Mouse (Mus musculus) testis, postnatal 14 days (tissue): ENCODE results near the gene Hoxc9.

Source experiments
- DNase-seq: peaks from one replicate; pipeline ENCODE4 v3.0.0; 2021; ENCODE audit warnings: low spot score

Hoxc9 gene

DNA sequence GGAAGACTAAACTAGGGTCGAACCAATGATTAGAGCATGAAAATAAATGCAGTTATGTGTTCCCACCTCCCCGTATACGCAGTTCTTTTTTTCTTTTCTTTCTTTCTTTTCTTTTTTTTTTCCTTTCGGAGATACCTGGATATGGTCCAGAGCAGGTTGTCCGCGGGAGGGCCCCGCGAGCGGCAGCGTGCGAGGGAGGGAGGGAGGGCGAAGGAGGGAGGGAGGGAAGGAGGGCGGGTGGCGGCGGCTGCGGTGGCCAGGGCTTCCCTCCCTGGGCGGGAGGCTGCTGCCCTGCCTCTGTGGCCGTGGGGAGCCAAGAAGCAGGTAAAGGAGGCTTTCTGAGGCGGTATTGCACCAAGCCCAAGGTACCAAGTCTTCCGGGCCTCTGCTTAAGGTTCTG lies at the start of gene Hoxc9:
Gene Hoxc9 (plus strand): TSS at position 269 of the 400 bp plus-strand sequence.
- no peak for DNase-seq

DNA sequence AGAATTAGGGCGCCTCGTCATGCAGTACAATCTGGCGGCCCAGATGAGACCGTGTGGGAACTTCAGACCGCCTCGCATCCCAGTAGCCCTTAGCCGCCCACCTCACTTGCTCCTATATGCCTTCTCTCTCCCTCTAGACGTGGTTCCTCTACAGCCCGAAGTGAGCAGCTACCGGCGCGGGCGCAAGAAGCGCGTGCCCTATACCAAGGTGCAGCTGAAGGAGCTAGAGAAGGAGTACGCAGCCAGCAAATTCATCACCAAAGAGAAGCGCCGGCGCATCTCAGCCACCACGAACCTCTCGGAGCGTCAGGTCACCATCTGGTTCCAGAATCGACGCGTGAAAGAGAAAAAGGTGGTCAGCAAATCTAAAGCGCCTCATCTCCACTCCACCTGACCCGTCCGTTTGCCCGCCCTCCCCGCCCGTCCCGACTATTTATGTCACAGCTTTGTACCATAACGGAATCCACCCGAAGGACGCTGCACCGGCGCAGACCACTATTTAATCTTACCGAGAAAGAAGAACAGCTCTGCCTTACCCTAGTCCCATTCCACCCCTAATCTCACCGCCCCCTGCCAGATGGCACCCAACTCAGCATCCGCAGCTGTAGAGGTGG lies 49.1 kb upstream of the Hoxc9 start:
- DNase-seq, result no peak

DNA sequence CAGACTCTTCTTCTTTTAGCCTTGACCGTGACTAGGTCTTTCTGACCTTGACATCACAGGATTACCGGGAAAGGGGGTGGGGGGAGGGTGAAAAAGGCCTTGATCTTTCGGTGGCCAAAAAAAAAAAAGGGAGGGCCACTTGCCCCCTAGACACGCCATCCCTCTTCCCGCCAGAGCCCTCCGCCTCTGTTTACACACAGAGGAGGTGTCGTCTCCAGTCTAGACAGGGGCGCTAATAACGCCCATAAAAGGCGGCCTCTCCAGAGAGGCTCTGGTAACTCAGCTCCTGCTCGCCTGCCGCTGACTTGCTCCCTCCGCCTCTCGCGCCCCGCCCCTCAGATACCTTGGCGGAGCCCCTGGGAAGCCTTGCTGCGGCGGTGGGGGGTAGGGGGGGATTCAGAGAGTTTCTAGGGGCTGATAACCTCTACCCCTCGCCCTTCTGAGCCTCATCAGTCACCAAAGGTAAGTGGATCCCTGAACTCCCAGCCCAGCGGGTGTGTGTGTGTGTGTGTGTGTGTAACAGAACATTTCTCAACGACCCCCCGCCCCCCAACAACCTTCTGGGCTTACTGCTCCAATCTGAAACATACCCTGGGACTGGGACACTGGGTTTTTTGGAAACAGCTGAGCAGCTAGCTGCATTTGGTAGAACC lies 44.4 kb upstream of the Hoxc9 start:
- DNase-seq, result no peak

DNA sequence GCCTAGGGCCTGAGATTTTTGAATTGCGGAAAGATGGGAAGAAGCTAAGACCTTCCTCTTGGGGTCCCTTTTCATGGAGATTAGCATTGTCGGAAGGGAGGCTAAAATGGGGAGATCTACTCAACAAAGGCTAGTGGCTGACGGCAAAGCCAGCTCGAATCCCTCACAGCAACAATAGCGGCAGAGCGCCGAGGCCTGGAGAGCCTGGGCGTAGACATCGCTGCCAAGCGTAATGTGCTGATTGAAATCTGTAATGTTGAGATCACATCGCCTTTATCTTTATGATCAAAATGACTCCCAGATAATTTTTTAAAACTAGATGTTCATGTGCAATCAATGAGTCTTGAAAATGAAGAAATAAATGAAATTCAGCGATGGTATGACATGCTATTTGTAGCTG lies 41.8 kb upstream of the Hoxc9 start:
- DNase-seq, result no peak

DNA sequence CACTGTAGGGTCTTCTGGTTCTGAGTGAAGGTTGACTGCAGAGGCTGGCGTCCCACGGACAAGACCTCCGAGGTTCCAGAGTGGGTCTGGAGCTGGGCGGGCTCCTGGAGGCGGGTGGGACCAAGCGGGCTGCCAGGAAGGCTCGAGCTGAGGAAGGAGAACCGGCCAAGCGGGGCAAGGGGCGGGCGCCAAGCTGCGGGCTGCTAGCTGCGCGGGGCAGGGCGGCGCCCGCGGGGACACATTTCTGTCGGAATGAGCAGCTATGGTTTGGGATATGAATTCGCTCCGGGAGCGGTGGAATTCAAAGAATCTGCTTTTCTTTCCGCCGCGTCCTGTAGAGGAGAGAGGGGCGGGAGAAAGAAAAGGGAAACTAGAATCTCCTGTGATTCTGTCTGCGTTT lies 41.3 kb upstream of the Hoxc9 start:
- no peak for DNase-seq

DNA sequence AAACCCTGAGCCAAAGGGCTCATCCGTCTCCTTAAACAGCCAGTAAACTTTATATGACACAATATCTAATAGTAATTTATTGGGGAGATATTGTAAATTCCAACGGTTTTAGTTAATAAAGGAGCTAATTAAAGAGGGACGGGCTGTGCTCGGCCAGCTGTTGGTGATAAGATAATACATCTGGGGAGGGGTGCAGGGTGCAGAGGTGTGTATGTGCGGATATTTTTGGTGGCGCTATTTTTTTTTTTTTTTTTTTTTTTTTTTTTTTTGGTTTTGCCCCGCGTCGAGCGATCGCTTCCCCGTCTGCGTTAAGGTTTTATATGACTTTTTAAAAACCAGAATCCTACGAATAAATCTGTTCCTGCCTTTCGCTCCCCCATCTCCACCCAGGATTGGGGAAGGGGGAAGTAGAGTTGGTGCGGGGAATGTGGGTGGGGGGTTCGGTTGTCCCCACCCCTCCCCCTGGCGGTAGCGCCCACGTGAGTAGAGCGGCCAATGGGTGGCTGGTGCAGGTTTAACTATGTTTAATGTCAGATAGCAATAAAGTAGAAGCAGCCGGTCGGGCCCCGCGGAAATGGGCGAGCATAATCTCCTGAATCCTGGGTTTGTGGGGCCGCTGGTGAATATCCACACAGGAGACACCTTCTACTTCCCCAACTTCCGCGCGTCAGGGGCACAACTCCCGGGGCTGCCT lies 39.8 kb upstream of the Hoxc9 start, which contains the start of gene Hoxc12:
Gene Hoxc12 (plus strand): TSS at position 479 of the 694 bp plus-strand sequence.
- DNase-seq, result no peak

DNA sequence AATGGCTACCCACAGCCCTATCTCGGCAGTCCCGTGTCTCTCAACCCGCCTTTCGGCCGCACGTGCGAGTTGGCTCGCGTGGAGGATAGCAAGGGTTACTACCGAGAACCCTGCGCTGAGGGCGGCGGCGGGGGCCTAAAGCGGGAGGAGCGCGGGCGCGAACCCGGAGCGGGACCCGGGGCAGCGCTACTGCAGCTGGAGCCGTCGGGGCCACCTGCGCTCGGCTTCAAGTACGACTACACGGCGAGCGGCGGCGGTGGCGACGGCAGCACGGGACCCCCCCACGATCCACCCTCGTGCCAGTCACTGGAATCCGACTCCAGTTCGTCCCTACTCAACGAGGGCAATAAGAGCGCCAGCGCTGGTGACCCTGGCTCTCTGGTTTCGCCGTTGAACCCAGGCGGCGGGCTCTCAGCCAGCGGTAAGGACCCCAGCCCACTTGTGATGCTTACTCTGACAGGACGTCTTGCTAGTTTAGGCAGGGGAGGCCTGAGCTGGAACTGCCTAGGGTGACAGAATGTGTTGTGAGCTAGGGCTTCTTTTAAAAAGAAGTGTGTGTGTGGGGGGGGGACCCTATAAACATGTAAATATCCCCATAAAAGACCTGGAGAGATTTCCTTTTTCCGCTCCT lies 39.1 kb upstream of the Hoxc9 start:
- DNase-seq, result no peak

DNA sequence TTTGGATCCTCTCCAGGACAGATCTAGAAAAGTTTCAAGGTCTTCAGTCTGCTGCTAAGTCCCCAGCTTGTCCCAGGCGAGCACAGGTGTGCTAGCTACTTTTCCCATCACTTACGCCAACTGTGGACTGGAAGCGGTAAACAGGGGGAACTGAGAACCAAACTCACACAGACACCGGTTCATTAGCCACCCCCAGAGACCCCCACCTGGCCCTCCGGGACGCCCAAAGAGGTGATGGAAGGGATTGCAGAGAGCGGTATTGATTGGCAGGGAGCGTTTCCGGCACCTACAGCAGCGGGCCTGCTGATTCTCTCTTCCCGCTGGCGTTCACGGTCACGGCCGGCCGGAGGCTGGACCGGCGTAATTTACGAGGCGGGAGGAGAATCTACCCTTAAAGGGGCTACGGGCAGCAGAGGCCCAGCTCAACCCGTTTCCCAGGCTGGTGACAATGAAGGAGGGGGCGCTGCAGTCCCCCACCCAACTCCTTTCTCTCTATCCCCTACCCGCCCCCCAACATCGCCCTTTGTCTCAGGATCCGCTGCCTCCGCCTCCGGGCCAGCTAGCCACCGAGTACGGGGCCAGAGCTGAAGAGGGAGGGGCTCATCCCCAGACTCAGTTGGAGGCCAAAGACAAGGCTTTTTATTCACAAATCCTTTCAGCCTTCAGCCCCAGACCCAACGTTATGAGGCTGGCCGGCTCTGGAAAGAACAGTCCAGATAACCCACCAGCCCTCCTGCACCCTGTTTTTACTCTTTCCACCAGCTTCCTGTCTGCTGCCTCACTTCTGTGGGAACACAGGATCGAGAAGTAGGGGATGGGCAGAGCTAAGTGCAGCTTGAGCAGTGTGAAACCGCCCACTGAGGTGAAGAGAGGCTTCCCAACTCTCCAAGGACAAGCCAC lies 36.7 kb upstream of the Hoxc9 start:
- no peak for DNase-seq

DNA sequence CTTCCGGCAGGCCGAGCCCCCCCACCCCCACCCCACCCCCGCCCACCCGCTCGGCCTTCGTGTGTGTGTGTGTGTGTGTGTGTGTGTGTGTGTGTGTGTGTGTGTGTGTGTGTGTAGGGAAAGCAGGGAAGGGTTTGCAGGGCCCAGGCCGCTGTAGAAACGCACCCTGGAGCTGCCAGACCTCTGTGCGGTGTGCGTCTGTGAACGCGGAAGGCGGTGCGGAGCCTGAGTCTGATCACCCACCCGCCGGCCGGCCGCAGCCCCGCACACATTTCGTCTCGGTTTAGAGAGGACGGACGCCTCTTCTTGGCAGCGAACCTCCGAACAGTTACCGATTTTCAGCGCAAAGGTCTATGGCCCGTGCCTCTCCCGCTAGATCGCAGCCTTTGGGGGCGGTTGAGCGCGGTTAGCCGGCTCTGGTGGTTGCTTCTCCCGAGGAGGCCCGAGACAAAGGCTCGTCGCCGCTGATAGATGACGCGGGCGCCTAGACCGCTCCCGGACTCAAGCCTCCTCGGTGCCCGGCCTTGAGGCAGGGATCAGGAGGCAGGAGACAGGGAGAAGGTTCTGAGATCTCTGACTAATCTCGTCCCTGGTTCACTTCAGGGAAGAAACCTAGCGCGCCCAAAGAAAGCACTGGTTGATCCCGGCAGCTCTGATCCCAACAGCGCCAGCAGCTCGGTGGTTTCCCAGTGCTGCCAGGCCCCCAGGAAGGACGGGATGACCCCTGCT lies 33.3 kb upstream of the Hoxc9 start:
- no peak for DNase-seq

DNA sequence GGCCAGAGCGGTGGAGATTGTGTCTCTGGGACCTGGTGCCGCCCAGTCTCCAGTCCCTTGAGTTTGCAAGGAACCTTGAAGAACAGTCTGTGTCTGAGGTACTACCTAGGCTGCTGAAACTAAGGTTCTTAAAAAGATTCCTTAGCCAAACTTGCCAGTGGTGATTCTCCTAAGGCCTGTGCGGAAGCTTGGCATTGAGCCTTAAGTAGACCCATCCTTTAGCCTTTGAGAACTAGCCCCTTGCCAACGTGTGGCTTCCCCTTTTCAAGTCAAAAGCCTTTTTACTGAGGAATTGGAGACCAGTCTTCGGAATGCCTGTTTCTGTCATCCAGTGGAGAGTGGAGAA lies 32.8 kb upstream of the Hoxc9 start:
- DNase-seq, result no peak

DNA sequence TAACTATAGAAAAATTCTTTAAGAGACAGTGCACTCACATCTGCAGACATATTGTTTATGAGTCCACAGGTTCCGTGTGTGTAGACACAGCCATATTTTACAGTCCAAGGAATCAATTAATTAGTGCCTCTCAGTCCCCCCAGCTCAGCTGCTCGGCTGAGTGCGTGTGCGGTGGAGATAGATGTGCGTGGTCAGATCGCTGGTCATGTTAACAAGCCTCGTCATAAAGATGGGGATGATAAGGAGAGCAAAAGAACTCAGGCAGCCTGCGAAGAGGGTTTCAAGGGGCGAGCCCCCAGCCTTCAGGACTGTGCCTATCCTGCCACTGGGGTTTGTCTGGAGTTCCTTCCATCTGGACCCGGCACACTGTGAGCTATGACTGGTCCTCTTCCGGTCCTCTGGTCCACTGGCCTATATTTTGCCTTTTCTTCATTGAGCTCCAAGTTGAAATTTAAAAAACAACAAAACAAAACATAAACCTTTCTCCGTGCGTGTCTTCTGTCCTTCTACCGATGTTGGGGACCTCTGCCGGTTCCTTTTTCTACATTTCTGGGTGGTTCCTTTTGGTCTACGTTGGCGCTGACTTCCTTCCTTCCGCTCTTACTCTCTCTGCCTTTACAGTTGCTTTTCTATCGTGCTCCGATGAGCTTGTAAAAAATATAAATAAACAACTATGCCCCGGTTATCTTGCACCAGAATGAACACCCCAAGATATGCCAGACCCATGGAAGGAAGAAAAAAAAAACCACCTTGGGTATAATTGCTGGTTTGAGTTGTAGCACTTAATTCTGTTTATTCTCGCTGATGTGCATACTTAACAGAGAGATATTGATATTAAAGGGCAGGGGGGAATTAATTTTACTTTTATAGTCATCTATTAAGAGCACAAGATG lies 30.8 kb upstream of the Hoxc9 start:
- DNase-seq, result no peak

DNA sequence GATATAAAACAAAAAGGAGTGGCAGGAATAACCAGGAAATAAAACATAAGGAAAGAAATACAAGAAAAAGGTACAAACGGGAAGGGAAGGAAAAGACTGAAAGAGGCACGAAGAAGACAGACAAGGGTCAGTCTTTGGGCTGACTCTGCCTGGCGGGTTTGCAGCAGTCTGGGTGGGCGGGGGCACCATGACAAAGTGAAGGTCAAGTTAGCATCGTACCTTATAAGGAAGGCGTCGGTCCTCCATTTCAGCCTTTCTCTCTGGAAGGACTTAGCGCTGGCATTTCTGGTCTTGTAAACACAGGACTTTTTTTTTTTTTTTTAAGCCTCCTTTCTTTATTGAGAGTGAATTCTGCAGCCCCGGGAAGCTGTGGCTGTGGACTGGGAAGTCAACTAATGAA lies 29.0 kb upstream of the Hoxc9 start:
- DNase-seq, result no peak

DNA sequence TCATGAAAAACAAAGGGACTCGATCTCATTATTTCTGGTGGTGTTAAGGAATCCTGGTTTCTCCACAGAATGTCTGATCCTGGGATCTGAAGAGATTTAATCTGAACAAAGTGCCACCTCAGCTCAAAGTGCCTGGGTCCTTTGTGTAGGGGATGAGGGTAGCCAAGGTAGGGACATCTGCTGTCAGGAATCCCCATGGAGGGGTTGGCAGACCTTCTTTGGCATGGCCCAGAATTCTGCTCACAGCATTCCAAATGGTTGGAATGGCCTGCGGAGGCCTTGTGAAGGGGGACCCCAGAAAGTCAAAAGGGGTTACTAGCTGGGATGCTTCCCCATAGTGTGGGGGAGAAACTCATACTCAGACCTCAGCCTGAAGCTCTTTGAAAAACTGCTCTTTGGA lies 27.4 kb upstream of the Hoxc9 start:
- DNase-seq, result no peak

DNA sequence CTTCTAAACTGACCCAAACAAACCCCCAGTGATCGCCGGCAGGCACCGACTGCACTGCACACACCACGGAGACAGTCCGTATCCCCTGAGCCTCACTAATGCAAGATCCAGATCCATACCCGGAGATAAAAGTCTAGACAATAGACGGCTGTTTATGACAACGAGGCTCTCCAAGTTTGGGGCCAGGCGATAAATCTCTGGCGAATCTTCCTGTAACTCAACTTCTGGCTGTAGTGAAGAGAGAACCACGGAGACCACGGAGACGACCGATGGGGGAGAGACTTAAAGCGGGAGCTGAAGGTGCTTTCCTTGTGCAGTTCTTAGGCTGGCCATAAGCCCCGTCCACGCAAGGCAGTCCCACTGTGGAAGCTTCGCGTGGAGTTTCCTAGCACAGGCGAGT lies 26.5 kb upstream of the Hoxc9 start:
- no peak for DNase-seq

DNA sequence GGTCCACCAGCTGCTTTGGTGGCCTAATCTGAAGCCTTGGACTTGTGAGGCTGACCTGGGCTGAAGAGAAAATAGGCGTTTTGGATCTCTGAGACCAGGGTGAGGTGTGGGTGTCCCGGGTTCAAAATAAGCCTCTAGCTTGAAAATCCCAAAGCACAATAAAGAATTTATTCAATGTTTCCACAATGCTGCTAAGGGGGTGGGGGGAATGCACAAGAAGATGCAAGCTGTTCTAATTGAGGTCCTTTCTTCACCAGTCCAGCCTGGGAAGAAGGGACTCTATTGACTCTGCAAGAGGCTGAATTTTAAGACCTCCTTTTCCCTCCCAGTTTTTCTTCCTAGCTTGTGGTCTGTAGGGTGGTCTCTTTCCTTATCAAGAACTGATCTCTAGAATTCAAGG lies 25.4 kb upstream of the Hoxc9 start:
- no peak for DNase-seq

DNA sequence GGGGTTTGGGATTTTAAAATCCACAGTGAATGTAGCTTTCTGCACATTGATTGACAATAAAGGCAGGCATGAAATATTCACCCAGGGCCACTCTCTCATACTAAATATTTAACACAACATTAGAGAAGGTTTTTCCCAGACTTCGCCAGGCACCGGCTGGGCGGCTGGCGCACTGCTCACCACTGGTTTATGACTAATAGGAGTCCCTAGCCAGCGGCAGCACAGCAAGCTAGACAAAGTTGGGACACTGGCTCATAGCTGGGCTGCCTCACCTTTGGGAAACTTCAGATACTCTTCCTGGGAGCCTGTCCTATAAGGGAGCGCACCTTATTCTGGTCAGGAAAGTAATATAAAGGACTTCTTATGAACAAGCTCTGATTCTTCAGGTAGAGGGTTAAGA lies 22.7 kb upstream of the Hoxc9 start:
- no peak for DNase-seq

DNA sequence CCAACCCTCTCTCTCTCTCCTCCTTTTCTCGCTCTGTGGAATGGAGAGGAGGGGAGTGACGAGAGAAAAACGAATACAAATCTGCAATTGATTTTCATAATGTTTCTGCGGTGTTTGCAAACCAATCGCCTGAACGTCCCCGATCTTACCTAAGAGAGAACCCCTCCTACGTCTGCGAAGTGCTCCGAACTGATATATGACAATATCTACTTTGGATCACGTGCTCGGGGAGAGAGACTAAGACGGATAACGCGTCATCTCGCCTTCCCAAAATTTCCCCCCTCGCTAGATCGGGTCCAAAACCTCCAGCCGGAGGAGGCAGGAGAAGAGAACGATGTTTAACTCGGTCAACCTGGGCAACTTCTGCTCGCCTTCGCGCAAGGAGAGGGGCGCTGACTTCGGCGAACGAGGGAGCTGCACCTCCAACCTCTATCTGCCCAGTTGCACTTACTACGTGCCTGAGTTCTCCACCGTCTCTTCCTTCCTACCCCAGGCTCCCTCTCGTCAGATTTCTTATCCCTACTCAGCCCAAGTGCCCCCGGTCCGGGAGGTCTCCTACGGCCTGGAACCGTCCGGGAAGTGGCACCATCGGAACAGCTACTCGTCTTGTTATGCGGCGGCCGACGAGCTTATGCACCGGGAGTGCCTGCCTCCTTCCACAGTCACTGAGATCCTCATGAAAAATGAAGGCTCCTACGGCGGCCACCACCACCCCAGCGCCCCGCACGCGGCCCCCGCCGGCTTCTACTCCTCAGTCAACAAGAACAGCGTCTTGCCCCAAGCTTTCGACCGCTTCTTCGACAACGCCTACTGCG lies 21.8 kb upstream of the Hoxc9 start, which contains the start of gene Hoxc11:
Gene Hoxc11 (plus strand): TSS at position 236 of the 815 bp plus-strand sequence.
- DNase-seq, result no peak

DNA sequence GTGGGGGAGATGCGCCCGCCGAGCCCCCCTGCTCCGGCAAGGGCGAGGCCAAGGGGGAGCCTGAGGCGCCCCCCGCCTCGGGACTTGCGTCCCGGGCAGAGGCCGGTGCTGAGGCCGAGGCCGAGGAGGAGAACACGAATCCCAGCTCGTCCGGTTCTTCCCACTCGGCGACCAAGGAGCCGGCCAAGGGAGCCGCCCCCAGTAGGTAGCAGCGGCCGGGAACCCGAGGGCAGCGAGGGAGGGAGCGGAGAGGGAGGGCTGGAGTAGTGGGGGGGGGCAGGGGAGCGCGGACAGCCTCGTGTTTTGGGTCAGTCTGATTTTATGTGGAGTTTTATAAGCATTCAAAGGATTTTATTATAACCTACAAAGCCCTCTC lies 21.2 kb upstream of the Hoxc9 start:
- DNase-seq, result no peak

DNA sequence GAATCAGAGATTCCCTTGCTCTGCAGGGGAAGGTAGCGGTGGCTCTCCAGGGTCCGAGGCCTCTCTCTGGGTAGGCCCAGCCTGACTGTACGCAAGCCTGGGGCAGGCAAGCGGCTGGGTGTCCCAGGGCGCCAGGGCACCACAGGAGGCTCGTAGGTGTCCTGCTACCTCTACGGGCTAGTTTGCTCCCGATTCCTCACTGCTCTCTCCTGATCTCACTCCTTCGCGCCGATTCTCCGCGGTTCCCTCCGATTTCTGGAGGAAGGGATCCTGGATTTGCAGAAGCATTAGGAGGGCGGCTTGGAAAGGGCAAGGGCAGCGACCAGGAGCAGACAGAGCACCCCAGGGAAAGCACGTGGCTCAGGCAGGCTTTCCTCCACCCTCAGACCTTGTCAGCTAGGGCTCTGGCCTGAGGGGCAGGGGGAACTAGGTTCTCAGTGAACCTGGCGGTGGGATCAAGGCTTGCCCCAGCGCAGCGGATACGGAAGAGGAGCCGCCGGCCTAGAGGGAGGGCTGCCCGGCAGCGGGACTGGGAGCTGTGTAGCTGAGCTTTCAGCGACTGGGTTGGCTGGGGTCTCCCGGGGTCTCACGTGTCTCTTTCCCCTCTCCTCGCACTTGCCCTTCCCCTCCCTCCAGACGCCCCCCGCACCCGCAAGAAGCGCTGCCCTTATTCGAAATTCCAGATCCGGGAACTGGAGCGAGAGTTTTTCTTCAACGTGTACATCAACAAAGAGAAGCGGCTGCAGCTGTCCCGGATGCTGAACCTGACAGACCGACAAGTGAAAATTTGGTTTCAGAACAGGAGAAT lies 20.2 kb upstream of the Hoxc9 start:
- DNase-seq, result no peak
